ENCODE assay signal across 8 mouse cellular contexts in genomic region chr12:98258371-98258844, GRCm38 (mm10). TPM values are rescaled to one million over a fixed set of nuclear protein-coding genes. Genes with fewer than 3 reads are reported as not detected.
DNase-seq lines count a peak whose midpoint lies in the region; ATAC-seq and TF ChIP-seq lines count a peak whose summit lies in the region.

No protein-coding gene starts in this region.

- no peak for TF ChIP-seq CTCF in kidney, adult 2 months (conservative IDR thresholded peaks at IDR 0.05; ENCODE audit: insufficient read depth, insufficient read length, low read depth, low read length)

- peak overlapping the region; percentile 80 for H3K4me3 ChIP-seq in embryonic facial prominence, embryonic 13.5 days
- peak overlapping the region; percentile 98 for H3K4me3 ChIP-seq in kidney, adult 2 months (ENCODE audit: insufficient read depth, low read depth, low read length)
- H3K4me3 ChIP-seq in midbrain, embryonic 14.5 days (replicated peaks; ENCODE audit: low read depth, low read length), result peak overlapping the region; percentile 68

- H3K4me2 ChIP-seq in embryonic facial prominence, embryonic 13.5 days, result peak overlapping the region; percentile 68
- H3K4me2 ChIP-seq in midbrain, embryonic 14.5 days (ENCODE audit: low read length), result peak overlapping the region; percentile 70

- peaks cover 4% of the 10 kb centered on the region; the same call in 1 of the 2 replicates for H3K36me3 ChIP-seq in embryonic facial prominence, embryonic 13.5 days
- H3K36me3 ChIP-seq in kidney, adult 2 months (ENCODE audit: control insufficient read depth, insufficient read depth, low read length), result no peaks in the 10 kb centered on the region
- no peaks in the 10 kb centered on the region for H3K36me3 ChIP-seq in midbrain, embryonic 14.5 days (ENCODE audit: control insufficient read depth, insufficient read depth, low read length)

- WGBS in embryonic facial prominence, embryonic 13.5 days, result 0% methylated on average over 8 of the region's 8 CpGs
- WGBS in kidney, adult 2 months, result under 1% methylated on average over 8 of the region's 8 CpGs
- under 1% methylated on average over 8 of the region's 8 CpGs for WGBS in midbrain, embryonic 14.5 days

- no peak for ATAC-seq in embryonic facial prominence, embryonic 13.5 days (ENCODE audit: insufficient number of reproducible peaks, insufficient read depth, low FRiP score, low TSS enrichment, low read depth)
- ATAC-seq in midbrain, embryonic 14.5 days (ENCODE audit: low FRiP score, low TSS enrichment), result no peak

- H3K4me1 ChIP-seq in embryonic facial prominence, embryonic 13.5 days, result peaks cover 8% of the 10 kb centered on the region; the same call in 1 of the 2 replicates
- H3K4me1 ChIP-seq in kidney, adult 2 months (ENCODE audit: control insufficient read depth, insufficient read depth, low read length), result peaks cover 16% of the 10 kb centered on the region
- peaks cover 4% of the 10 kb centered on the region; the same call in 1 of the 2 replicates for H3K4me1 ChIP-seq in midbrain, embryonic 14.5 days (ENCODE audit: control insufficient read depth, insufficient read depth, low read length)

- no peaks in the 10 kb centered on the region for H3K9me3 ChIP-seq in embryonic facial prominence, embryonic 13.5 days
- no peaks in the 10 kb centered on the region for H3K9me3 ChIP-seq in midbrain, embryonic 14.5 days (ENCODE audit: control insufficient read depth, low read length)

- DNase-seq in kidney, adult 11 months, result peak; percentile 44
- DNase-seq in kidney, postnatal 4 days, result no peak
- DNase-seq in kidney, adult 2 months, result peak; percentile 68
- no peak for DNase-seq in midbrain, embryonic 14.5 days
- DNase-seq in adrenal gland, adult (ENCODE audit: inconsistent age in 2 of 2, low spot score in 1 of 2), result no peak
- no peak for DNase-seq in cerebellum, postnatal 36 days
- DNase-seq in frontal cortex, postnatal 25 days (ENCODE audit: low spot score in 2 of 2), result no peak

- no peaks in the 10 kb centered on the region for H3K27me3 ChIP-seq in embryonic facial prominence, embryonic 13.5 days
- no peaks in the 10 kb centered on the region for H3K27me3 ChIP-seq in kidney, adult 2 months (replicated peaks; ENCODE audit: control insufficient read depth, insufficient read depth, low read length)
- no peaks in the 10 kb centered on the region for H3K27me3 ChIP-seq in midbrain, embryonic 14.5 days (ENCODE audit: control insufficient read depth, insufficient read depth, low read length)

- peak overlapping the region; percentile 93 for H3K27ac ChIP-seq in embryonic facial prominence, embryonic 13.5 days
- H3K27ac ChIP-seq in kidney, adult 2 months (ENCODE audit: insufficient read depth, low read depth, low read length), result peak overlapping the region; percentile 96
- H3K27ac ChIP-seq in midbrain, embryonic 14.5 days (replicated peaks; ENCODE audit: low read depth, low read length), result peak overlapping the region; percentile 96

- no peak for TF ChIP-seq POLR2A in kidney, adult 2 months (IDR thresholded peaks at IDR 0.05; ENCODE audit: low read depth, low read length)

- peak overlapping the region; percentile 93 for H3K9ac ChIP-seq in embryonic facial prominence, embryonic 13.5 days
- H3K9ac ChIP-seq in midbrain, embryonic 14.5 days (replicated peaks; ENCODE audit: low read length), result peak overlapping the region; percentile 94

RNA-seq across cellular contexts. Expression of gene Galc, which starts 0.9 kb away (rescaled TPM):
- 8.0 and 8.3 TPM in 2 replicates for polyA plus RNA-seq in embryonic facial prominence, embryonic 13.5 days (2015; fragmentation: Nextera tagmentation; extraction: Ambion mirVana)
- polyA plus RNA-seq in kidney, adult 2 months (2012; rRNA removed), result 66.8 and 69.8 TPM in 2 replicates
- 10.4 and 13.9 TPM in 2 replicates for polyA plus RNA-seq in midbrain, embryonic 14.5 days (2014; fragmentation: Nextera tagmentation; extraction: Ambion mirVana)

RNA-seq across cellular contexts. Expression of gene Gpr65, which starts 10.0 kb away (rescaled TPM):
- 1.0 and 1.5 TPM in 2 replicates for polyA plus RNA-seq in embryonic facial prominence, embryonic 13.5 days (2015; fragmentation: Nextera tagmentation; extraction: Ambion mirVana)
- polyA plus RNA-seq in kidney, adult 2 months (2012; rRNA removed), result 0.72 and 1.3 TPM in 2 replicates
- polyA plus RNA-seq in midbrain, embryonic 14.5 days (2014; fragmentation: Nextera tagmentation; extraction: Ambion mirVana), result 0.59 TPM in 1 of 2 replicates, not detected in the other

Comparison
In these comparisons a context has a peak if more than half of its experiments do, and no peak if none do; other contexts are left out.
1. DNase-seq: peak in kidney, adult 11 months (single experiment) and kidney, adult 2 months (single experiment); none in kidney, postnatal 4 days (0 of 2), midbrain, embryonic 14.5 days (single experiment), adrenal gland, adult (0 of 2), cerebellum, postnatal 36 days (0 of 2) and frontal cortex, postnatal 25 days (0 of 2).
2. Peak in every context shown above with its lines, with median percentiles within 50 percentile points of each other: H3K27ac ChIP-seq and H3K4me3 ChIP-seq.